Mouse (Mus musculus) G1E (cell line): ENCODE results near the gene Stag3.

Experiments used
- CTCF ChIP-seq: IDR thresholded peaks from 2 replicates; pipeline ENCODE4 v1.5.1; 2012; ENCODE audit warnings: low read depth, low read length, inconsistent platforms, mixed read lengths
- GATA1 ChIP-seq: IDR thresholded peaks from 2 replicates; pipeline ENCODE4 v1.6.1; 2012; ENCODE audit warnings: borderline replicate concordance, low read length, inconsistent platforms, mixed read lengths
- POLR2AphosphoS5 ChIP-seq: IDR thresholded peaks from 2 replicates; pipeline ENCODE4 v1.6.1; 2012; ENCODE audit warnings: low read depth, low read length, inconsistent platforms; ENCODE audit not compliant: insufficient replicate concordance
- TAL1 ChIP-seq: conservative IDR thresholded peaks from 2 replicates; pipeline ENCODE4 v1.6.1; 2012; ENCODE audit warnings: low read depth, low read length, inconsistent platforms, mixed read lengths

DNA sequence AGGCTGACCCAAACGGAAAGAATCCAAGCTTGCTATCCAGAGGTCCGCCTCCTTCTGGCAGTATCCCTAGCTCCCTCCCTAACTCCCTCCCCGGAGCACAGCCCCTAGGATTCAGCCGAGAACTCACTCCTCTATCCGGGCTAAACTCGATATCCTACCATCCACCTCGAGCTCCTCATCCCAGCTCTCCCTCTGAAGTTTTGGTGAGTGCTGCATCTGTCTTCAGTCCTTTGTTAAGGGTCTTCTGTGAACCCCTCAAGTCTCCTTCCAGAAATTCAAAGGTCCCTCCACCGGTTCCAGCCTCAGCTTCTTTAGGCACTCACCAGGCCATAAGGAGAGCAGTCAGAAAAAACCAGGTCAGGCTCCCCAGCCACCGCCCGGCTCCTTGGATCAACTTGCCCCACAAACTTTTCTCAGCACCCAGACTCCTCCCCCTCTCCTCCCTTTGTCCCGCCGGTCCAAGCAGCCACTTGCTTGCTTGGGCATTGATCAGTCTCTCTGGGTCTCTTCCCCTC lies 7.6 kb upstream of the Stag3 start, which contains the start of gene Gal3st4:
- TF ChIP-seq CTCF (no peak), GATA1 (no peak), TAL1 (no peak), POLR2AphosphoS5 (no peak)
